Mouse (Mus musculus): ENCODE results near the gene Elf1. TPM values are rescaled to one million over a fixed set of nuclear protein-coding genes. Genes with fewer than 3 reads are reported as not detected.
A peak's percentile ranks its signal among the peaks of the same experiment; 100 is the strongest.

The Elf1 gene
- total RNA-seq, 2 experiments from 2014 or later = 15.2 to 17.0 TPM

DNA sequence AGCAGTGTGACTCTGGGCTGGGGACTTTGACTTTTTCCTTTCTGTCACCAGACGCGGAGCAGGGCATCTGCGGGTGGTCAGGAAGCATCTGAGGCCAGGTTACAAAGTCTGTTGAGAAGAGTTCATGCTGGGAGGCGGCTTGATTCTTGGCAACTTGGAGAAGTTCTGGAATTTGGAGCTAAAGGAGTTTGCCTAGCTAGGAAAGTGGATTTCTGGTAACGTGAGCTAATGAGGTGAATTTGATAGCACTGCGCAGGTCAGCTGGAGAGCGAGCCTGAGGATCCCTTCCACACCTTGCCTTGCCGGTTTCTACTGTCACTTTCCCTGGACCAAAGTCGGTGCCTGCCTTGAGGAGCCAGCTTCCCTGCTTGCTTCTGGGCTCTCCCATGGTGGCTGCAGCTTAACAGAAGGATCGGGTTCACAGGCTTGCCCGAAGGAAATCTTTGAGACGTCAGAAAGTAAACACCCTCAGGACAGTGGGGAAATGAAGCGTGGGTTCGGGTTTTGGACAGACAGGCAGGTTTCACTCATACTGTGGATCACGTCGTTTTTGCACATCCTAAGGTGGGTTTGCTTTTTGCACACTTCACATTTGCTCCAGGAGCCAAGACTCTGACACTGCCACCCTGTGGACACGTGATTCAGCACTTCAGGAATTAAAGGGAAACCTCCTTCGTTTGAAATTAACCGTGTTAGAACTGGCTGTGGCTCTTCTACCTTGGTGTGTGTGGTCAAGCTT, 6.2 kb downstream of the Elf1 start:
- DNase-seq (ENCODE audit: low spot score) = no peak
- intact Hi-C loops (cut with DNase I) = loop anchor here (2.0 to 5.0 kb wide), 2 partner anchors 22 to 35 kb away; no protein-coding TSS in a partner anchor

DNA sequence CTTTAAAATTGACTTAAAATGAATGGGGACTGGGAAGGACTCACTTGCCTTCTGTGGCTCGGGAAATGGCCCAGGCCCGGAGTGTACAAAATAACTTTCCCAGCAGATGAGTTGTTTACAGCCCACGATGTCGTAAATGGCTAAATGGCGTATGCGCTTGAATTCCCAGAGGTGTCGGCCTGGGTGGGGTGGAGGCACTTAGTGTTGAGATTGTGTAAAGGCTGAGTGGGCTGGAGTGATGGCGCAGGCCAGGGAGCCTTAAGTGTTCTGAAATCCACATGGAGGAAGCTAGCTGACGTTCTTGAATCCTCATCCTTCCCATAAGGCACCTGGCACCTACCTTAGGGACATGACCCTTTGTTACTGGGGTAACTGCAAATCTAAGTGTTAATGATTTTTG, 7.5 kb downstream of the Elf1 start:
- intact Hi-C loops (cut with DNase I) = loop anchor here (5.0 kb wide), 1 partner anchor 34 kb away; no protein-coding TSS in a partner anchor
- peak; percentile 56 for DNase-seq (ENCODE audit: low spot score)

- no peak for DNase-seq (ENCODE audit: low spot score)
- intact Hi-C loops (cut with DNase I) = loop anchor here (5.0 kb wide), 1 partner anchor 33 kb away; no protein-coding TSS in a partner anchor
These were observed 8.2 kb downstream of the Elf1 start for GRCm38 (mm10) chr14:79489150-79489549.

GRCm38 (mm10) chr14:79490246-79490645, 9.3 kb downstream of the Elf1 start:
- intact Hi-C loops (cut with DNase I) = no loop called here
- DNase-seq (ENCODE audit: low spot score) = no peak

- intact Hi-C loops (cut with DNase I) = no loop called here
- DNase-seq (ENCODE audit: low spot score) = no peak
These were observed 13.4 kb downstream of the Elf1 start for GRCm38 (mm10) chr14:79494349-79494748.

GRCm38 (mm10) chr14:79499326-79499725, 18.3 kb downstream of the Elf1 start:
- DNase-seq (ENCODE audit: low spot score) = no peak
- intact Hi-C loops (cut with DNase I) = no loop called here

GRCm38 (mm10) chr14:79500756-79501155, 19.8 kb downstream of the Elf1 start:
- DNase-seq (ENCODE audit: low spot score) = no peak
- intact Hi-C loops (cut with DNase I) = no loop called here

GRCm38 (mm10) chr14:79503371-79504075, 22.5 kb downstream of the Elf1 start:
- intact Hi-C loops (cut with DNase I) = no loop called here
- no peak for DNase-seq (ENCODE audit: low spot score)

- intact Hi-C loops (cut with DNase I) = no loop called here
- DNase-seq (ENCODE audit: low spot score) = no peak
These were observed 23.4 kb downstream of the Elf1 start for GRCm38 (mm10) chr14:79504246-79505006.

DNA sequence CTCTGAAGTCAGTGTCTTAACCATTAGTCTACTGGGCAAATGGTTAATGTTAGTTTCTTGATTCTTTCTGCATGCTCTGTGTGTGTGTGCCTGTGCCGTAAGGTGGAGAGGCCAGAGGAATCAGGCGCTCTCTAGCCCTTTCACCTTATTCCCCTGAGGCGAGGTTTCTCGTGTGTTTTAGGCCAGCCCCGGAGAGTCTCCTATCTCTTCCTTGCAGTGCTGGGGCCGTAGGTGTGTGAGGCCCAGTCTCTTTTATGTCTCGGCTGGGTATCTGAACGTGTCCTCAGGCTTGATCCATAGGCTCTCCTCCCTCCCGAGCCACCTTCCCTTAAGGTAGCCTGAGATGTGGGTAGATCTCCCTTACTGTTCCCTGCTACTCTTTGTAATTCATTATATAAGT, 25.2 kb downstream of the Elf1 start:
- intact Hi-C loops (cut with DNase I) = no loop called here

DNA sequence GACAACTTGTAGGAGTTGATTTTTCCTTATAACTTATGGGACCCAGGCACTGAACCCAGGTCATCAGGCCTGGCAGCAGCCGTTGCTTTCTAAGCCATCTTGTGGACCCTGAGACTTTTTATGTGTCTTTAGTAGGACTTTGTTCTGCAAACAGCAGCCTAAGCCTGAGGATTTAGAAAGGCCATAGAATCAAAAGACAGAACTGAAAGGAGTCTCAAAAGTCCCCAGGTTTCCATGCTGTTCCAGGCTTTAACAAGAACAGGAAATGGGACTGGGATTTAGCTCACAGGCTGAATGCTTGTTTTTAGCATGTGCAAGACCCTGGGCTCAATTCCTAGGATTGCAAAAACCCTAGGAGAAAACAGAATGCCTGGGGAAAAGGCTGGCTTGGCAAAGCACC, 26.9 kb downstream of the Elf1 start:
- no peak for DNase-seq (ENCODE audit: low spot score)
- intact Hi-C loops (cut with DNase I) = loop anchor here (2.0 kb wide), 1 partner anchor 21 kb away; no protein-coding TSS in a partner anchor

More for the DNA sequence above, 25.2 kb downstream of the Elf1 start:
- no peak for DNase-seq (ENCODE audit: low spot score)

- intact Hi-C loops (cut with DNase I) = loop anchor here (2.0 kb wide), 1 partner anchor 22 kb away; no protein-coding TSS in a partner anchor
These were observed 27.8 kb downstream of the Elf1 start for GRCm38 (mm10) chr14:79508662-79509305.

GRCm38 (mm10) chr14:79511521-79511920, 30.5 kb downstream of the Elf1 start:
- no peak for DNase-seq (ENCODE audit: low spot score)
- intact Hi-C loops (cut with DNase I) = loop anchor here (2.0 kb wide), 1 partner anchor 51 kb away; no protein-coding TSS in a partner anchor

More at GRCm38 (mm10) chr14:79508662-79509305, 27.8 kb downstream of the Elf1 start:
- no peak for DNase-seq (ENCODE audit: low spot score)

DNA sequence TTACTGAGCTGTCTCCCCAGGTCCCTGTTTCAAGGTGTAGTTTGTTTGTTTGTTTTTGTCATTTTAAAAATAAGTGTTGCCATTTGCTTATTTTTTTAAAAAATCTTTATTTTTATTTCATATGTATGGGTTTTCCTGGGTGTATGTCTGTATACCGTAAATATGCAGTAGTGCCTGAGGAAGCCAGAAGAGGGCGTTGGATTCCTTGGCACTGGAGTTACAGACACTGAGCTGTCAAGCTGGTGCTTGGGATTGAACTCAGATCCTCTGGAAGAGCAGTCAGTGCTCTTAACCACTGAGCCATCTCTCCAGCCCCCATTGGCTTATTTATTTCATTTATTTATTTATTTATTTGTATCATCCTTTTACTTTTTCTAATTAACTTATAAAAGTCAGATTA, 33.0 kb downstream of the Elf1 start:
- intact Hi-C loops (cut with DNase I) = no loop called here
- no peak for DNase-seq (ENCODE audit: low spot score)

- DNase-seq (ENCODE audit: low spot score) = no peak
- intact Hi-C loops (cut with DNase I) = no loop called here
These were observed 34.1 kb downstream of the Elf1 start for GRCm38 (mm10) chr14:79515100-79515499.

GRCm38 (mm10) chr14:79515511-79516242, 34.7 kb downstream of the Elf1 start:
- intact Hi-C loops (cut with DNase I) = no loop called here
- DNase-seq (ENCODE audit: low spot score) = no peak

DNA sequence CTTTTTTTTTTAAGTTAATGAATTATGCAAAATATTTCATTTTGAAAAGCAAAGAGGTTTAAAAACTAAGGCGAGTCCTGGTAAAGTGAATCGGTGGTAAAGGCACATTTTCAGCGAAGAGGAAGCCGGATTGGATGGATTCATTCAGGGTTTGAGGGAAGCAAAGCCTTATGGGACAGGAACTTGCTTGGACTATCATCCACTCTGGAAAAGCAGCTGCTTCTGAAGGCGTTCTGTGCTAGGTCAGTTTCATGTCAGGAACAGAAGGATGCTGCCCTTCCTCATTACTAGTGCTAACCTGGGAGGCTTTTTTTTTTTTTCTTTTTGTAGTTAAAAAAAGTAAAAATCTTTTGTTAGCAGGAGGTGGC, 35.2 kb downstream of the Elf1 start:
- DNase-seq (ENCODE audit: low spot score) = no peak
- intact Hi-C loops (cut with DNase I) = no loop called here

DNA sequence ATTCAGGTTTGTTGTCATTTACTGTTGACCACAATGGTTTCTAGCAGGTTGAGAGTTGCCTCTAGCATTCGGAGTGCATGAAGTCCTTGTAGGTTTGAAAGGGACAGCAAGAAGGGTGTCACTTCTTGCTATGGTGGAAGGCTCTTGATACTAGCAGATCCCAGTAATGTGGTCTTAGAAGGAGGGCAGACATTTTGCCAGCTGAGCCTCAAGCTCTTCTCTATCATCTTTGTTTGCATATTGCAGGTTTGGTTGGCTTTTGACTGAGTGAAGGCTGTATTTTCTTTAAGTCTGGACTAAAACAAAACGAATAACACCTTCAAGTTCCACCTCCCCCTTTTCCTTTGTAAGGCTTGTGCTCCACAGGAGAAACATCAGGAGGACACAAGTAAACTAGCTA, 35.8 kb downstream of the Elf1 start:
- intact Hi-C loops (cut with DNase I) = no loop called here
- DNase-seq (ENCODE audit: low spot score) = no peak

GRCm38 (mm10) chr14:79517185-79517740, 36.3 kb downstream of the Elf1 start:
- no peak for DNase-seq (ENCODE audit: low spot score)
- intact Hi-C loops (cut with DNase I) = no loop called here
